ENCODE assay signal across 25 mouse cellular contexts in genomic region chr11:62566211-62566610, GRCm38 (mm10). TPM values are rescaled to one million over a fixed set of nuclear protein-coding genes. Genes with fewer than 3 reads are reported as not detected.
A peak's percentile ranks its signal among the peaks of the same experiment; 100 is the strongest.
DNase-seq lines count a peak whose midpoint lies in the region; ATAC-seq lines count a peak whose summit lies in the region.
"Had no signal": no experiment of that assay in that cellular context is flagged by ENCODE, and none has a peak within 500 bp of the region (broad histone marks: within the 10 kb centered on the region; RNA-seq: fewer than 3 reads in every experiment).

No protein-coding gene starts in this region.

- 0 out of 2 replicates have a peak, but pooled peaks have one; percentile 30 for ATAC-seq in megakaryocyte-erythroid progenitor cell, adult 5-6 weeks (replicated peaks; ENCODE audit: low FRiP score, low TSS enrichment, poor library complexity, severe bottlenecking)
- ATAC-seq: CD4-positive, CD25-positive, alpha-beta regulatory T cell, adult 4 months; forebrain, embryonic 16.5 days; lung, postnatal 0 days; midbrain, embryonic 16.5 days had no signal

- intact Hi-C loops in heart, postnatal 14 days (cut with DNase I) = no loop called here
- intact Hi-C loops in heart, postnatal 25 days (cut with DNase I) = no loop called here
- intact Hi-C loops in left cerebral cortex, postnatal 25 days (cut with DNase I) = no loop called here

- peak; percentile 95 for DNase-seq in heart, adult 11 months
- no peak for DNase-seq in heart, adult 8-10 months (ENCODE audit: low spot score)
- DNase-seq in heart, postnatal 14 days = peak; percentile 19 to 29
- no peak for DNase-seq in heart, postnatal 25 days (ENCODE audit: low spot score)
- DNase-seq in 3T3-L1 (ENCODE audit: low read depth, low spot score) = peak; percentile 47
- DNase-seq in left cerebral cortex, postnatal 25 days (ENCODE audit: low spot score in 2 of 2) = no peak
- DNase-seq: adrenal gland, adult 2 months; adrenal gland, postnatal 36 days; cerebellum, adult 18-20 months; cerebellum, postnatal 10 days; gastrocnemius, postnatal 10 days; kidney, adult 18-20 months; layer of hippocampus, postnatal 36 days; liver, embryonic 13.5 days; lung, adult 18-20 months; lung, postnatal 4 days; right cerebral cortex, adult 18-20 months; spleen, adult 18-20 months; thymus, adult 18-20 months; thymus, postnatal 25 days had no signal

RNA-seq across cellular contexts. Expression of gene Trpv2, which starts 8.1 kb away (rescaled TPM):
- 1 to 10 TPM; 1.6 to 4.1 (median 1.8) TPM for total RNA-seq in heart, adult 8-10 months (2022)
- 1 to 10 TPM; 3.4 to 4.5 TPM for total RNA-seq in heart, postnatal 14 days (2021)
- total RNA-seq in heart, postnatal 25 days (2021) = 1 to 10 TPM; 2.4 to 3.3 TPM
- 31.3 and 45.4 TPM in 2 replicates for total RNA-seq in megakaryocyte-erythroid progenitor cell, adult 5-6 weeks (2014; fragmentation: Nextera tagmentation)
- total RNA-seq in megakaryocyte-erythroid progenitor cell, adult 5-6 weeks (2017) = 12.2 and 25.6 TPM in 2 replicates
- total RNA-seq in left cerebral cortex, postnatal 25 days (2021) = 10 to 100 TPM; 16.6 to 18.7 TPM

RNA-seq across cellular contexts. Expression of gene Ubb, which starts 15.2 kb away (rescaled TPM):
- total RNA-seq in heart, adult 8-10 months (2022) = 100 to 1,000 TPM; 692 to 761 (median 719) TPM
- total RNA-seq in heart, postnatal 14 days (2021) = 100 to 1,000 TPM; 658 to 665 TPM
- 100 to 1,000 TPM; 561 to 624 TPM for total RNA-seq in heart, postnatal 25 days (2021)
- total RNA-seq in megakaryocyte-erythroid progenitor cell, adult 5-6 weeks (2014; fragmentation: Nextera tagmentation) = 729 and 731 TPM in 2 replicates
- 1,059 and 1,094 TPM in 2 replicates for total RNA-seq in megakaryocyte-erythroid progenitor cell, adult 5-6 weeks (2017)
- 1,000 to 10,000 TPM; 1,728 to 1,830 TPM for total RNA-seq in left cerebral cortex, postnatal 25 days (2021)

RNA-seq across cellular contexts. Expression of gene Cenpv, which starts 27.1 kb away (rescaled TPM):
- 10 to 100 TPM; 21.2 to 27.5 (median 24.5) TPM for total RNA-seq in heart, adult 8-10 months (2022)
- total RNA-seq in heart, postnatal 14 days (2021) = 10 to 100 TPM; 16.8 to 20.0 TPM
- 10 to 100 TPM; 22.5 to 26.4 TPM for total RNA-seq in heart, postnatal 25 days (2021)
- total RNA-seq in megakaryocyte-erythroid progenitor cell, adult 5-6 weeks (2014; fragmentation: Nextera tagmentation) = 113 and 115 TPM in 2 replicates
- 56.1 and 64.9 TPM in 2 replicates for total RNA-seq in megakaryocyte-erythroid progenitor cell, adult 5-6 weeks (2017)
- total RNA-seq in left cerebral cortex, postnatal 25 days (2021) = 10 to 100 TPM; 41.4 to 44.3 TPM

Comparison
In these comparisons a context has a peak if more than half of its experiments do, and no peak if none do; other contexts are left out.
1. DNase-seq: peak in heart, adult 11 months (single experiment), heart, postnatal 14 days (2 of 2) and 3T3-L1 (single experiment); none in heart, adult 8-10 months (single experiment), heart, postnatal 25 days (single experiment) and left cerebral cortex, postnatal 25 days (0 of 2).